Mouse (Mus musculus): ENCODE data around the gene Il10rb. TPM values are rescaled to one million over a fixed set of nuclear protein-coding genes. Genes with fewer than 3 reads are reported as not detected.

The Il10rb gene
- polyA plus RNA-seq, 2 experiments: 16.5 to 24.3 TPM

- ATAC-seq (ENCODE audit: low FRiP score, low read depth): no peak
- Histone ChIP-seq H3K4me3 (replicated peaks; ENCODE audit: low read length) (no peak overlapping the region), H3K27ac (replicated peaks; ENCODE audit: low read depth, low read length) (no peak overlapping the region), H3K27me3 (ENCODE audit: control insufficient read depth, insufficient read depth, low read length) (no peaks in the 10 kb centered on the region), H3K4me2 (replicated peaks; ENCODE audit: low read depth, low read length, severe bottlenecking) (no peak overlapping the region), H3K36me3 (ENCODE audit: control insufficient read depth, insufficient read depth, low read length) (peaks cover 40% of the 10 kb centered on the region), H3K4me1 (ENCODE audit: control insufficient read depth, insufficient read depth, low read length) (peaks cover 6% of the 10 kb centered on the region; the same call in 1 of the 2 replicates), H3K9ac (ENCODE audit: low read depth, low read length, severe bottlenecking) (no peak overlapping the region), H3K9me3 (ENCODE audit: control insufficient read depth, low read length) (no peaks in the 10 kb centered on the region)
- TF ChIP-seq POLR2A (IDR thresholded peaks at IDR 0.05; ENCODE audit: borderline replicate concordance, extremely low read depth, insufficient read depth, insufficient read length): no peak
- DNase-seq (ENCODE audit: low spot score): no peak
- WGBS: 84% methylated on average over 9 of the region's 9 CpGs
Observed at GRCm38 (mm10) chr16:91382261-91382790, 23.6 kb upstream of the Il10rb start.

GRCm38 (mm10) chr16:91384221-91384620, 21.7 kb upstream of the Il10rb start:
- no peak for ATAC-seq (ENCODE audit: low FRiP score, low read depth)
- DNase-seq (ENCODE audit: low spot score): no peak
- WGBS: 85% methylated on average over 4 of the region's 4 CpGs

DNA sequence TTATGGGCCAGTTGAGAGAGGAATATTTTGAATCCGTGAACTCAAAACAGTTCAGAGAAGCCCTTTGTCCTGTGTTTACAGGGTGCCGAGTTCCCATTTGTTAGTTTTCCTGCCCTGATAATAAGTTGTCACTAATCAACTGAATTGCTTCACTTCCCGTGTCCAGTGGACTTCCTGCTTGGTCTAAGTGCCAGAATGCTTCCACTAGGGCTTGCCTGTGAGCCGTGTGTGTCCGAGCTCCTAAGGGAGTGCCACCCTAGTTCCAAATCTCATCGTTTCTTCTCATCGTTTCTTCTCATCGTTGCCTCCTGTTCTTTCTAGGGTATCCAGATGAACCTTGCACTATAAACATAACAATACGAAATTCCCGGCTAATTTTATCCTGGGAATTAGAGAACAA, 20.3 kb upstream of the Il10rb start:
- no peak for ATAC-seq (ENCODE audit: low FRiP score, low read depth)
- Histone ChIP-seq H3K4me2 (replicated peaks; ENCODE audit: low read depth, low read length, severe bottlenecking) (no peak overlapping the region), H3K4me3 (replicated peaks; ENCODE audit: low read length) (no peak overlapping the region), H3K9ac (ENCODE audit: low read depth, low read length, severe bottlenecking) (no peak overlapping the region), H3K4me1 (ENCODE audit: control insufficient read depth, insufficient read depth, low read length) (no peaks in the 10 kb centered on the region), H3K27me3 (ENCODE audit: control insufficient read depth, insufficient read depth, low read length) (no peaks in the 10 kb centered on the region), H3K36me3 (ENCODE audit: control insufficient read depth, insufficient read depth, low read length) (peaks cover 62% of the 10 kb centered on the region), H3K9me3 (ENCODE audit: control insufficient read depth, low read length) (no peaks in the 10 kb centered on the region), H3K27ac (replicated peaks; ENCODE audit: low read depth, low read length) (no peak overlapping the region)
- no peak for DNase-seq (ENCODE audit: low spot score)
- no peak for TF ChIP-seq POLR2A (IDR thresholded peaks at IDR 0.05; ENCODE audit: borderline replicate concordance, extremely low read depth, insufficient read depth, insufficient read length)
- WGBS: 57% methylated on average over 10 of the region's 10 CpGs

More at GRCm38 (mm10) chr16:91384221-91384620, 21.7 kb upstream of the Il10rb start:
- peaks cover 56% of the 10 kb centered on the region for H3K36me3 ChIP-seq (ENCODE audit: control insufficient read depth, insufficient read depth, low read length)
- no peak overlapping the region for H3K4me2 ChIP-seq (replicated peaks; ENCODE audit: low read depth, low read length, severe bottlenecking)
- H3K9ac ChIP-seq (ENCODE audit: low read depth, low read length, severe bottlenecking): no peak overlapping the region
- no peaks in the 10 kb centered on the region for H3K9me3 ChIP-seq (ENCODE audit: control insufficient read depth, low read length)
- H3K4me1 ChIP-seq (ENCODE audit: control insufficient read depth, insufficient read depth, low read length): no peaks in the 10 kb centered on the region
- TF ChIP-seq POLR2A (IDR thresholded peaks at IDR 0.05; ENCODE audit: borderline replicate concordance, extremely low read depth, insufficient read depth, insufficient read length): no peak
- no peak overlapping the region for H3K27ac ChIP-seq (replicated peaks; ENCODE audit: low read depth, low read length)
- H3K4me3 ChIP-seq (replicated peaks; ENCODE audit: low read length): no peak overlapping the region
- no peaks in the 10 kb centered on the region for H3K27me3 ChIP-seq (ENCODE audit: control insufficient read depth, insufficient read depth, low read length)

DNA sequence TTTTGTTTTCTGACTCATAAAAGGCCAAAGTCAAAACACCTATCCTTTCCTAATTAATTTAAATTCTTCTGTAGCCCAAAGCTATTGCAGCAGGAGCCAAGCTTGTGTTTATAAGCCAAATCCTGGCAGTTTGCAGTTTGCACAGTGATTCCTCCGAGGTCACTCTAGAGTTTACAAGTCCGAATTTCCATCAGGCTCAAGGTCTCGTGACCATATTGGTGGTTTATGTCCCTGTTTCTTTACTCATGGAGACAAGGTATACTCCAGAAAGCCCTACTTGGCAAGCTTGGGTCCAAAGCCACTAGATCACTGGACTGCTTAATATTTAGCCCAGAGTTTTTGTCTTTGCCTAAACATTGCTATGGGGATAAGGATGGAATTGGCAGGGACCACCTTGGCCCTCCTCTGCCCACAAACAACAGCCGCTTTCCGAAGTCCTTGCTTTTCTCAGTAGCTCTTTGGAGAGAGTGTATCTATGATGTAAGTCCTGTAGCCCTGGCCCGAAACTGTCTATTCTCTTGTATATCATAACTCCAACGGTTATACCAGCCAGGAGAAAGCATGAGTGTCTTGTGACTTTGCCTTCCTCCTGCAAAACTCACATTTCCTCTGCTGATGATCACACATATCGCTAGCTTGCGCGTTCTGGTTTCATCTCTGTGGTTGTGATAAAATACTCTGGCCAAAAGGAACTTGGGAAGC, 19.4 kb upstream of the Il10rb start:
- no peak overlapping the region for H3K27ac ChIP-seq (replicated peaks; ENCODE audit: low read depth, low read length)
- peaks cover 63% of the 10 kb centered on the region for H3K36me3 ChIP-seq (ENCODE audit: control insufficient read depth, insufficient read depth, low read length)
- no peak for TF ChIP-seq POLR2A (IDR thresholded peaks at IDR 0.05; ENCODE audit: borderline replicate concordance, extremely low read depth, insufficient read depth, insufficient read length)
- H3K4me1 ChIP-seq (ENCODE audit: control insufficient read depth, insufficient read depth, low read length): no peaks in the 10 kb centered on the region
- no peaks in the 10 kb centered on the region for H3K9me3 ChIP-seq (ENCODE audit: control insufficient read depth, low read length)
- H3K27me3 ChIP-seq (ENCODE audit: control insufficient read depth, insufficient read depth, low read length): no peaks in the 10 kb centered on the region
- WGBS: 88% methylated on average over 10 of the region's 10 CpGs
- H3K9ac ChIP-seq (ENCODE audit: low read depth, low read length, severe bottlenecking): no peak overlapping the region
- DNase-seq (ENCODE audit: low spot score) (no peak), ATAC-seq (ENCODE audit: low FRiP score, low read depth) (no peak)
- no peak overlapping the region for H3K4me3 ChIP-seq (replicated peaks; ENCODE audit: low read length)
- H3K4me2 ChIP-seq (replicated peaks; ENCODE audit: low read depth, low read length, severe bottlenecking): no peak overlapping the region

GRCm38 (mm10) chr16:91387121-91387486, 18.9 kb upstream of the Il10rb start:
- Histone ChIP-seq H3K4me2 (replicated peaks; ENCODE audit: low read depth, low read length, severe bottlenecking) (no peak overlapping the region), H3K4me3 (replicated peaks; ENCODE audit: low read length) (no peak overlapping the region), H3K36me3 (ENCODE audit: control insufficient read depth, insufficient read depth, low read length) (peaks cover 65% of the 10 kb centered on the region), H3K27ac (replicated peaks; ENCODE audit: low read depth, low read length) (no peak overlapping the region), H3K9me3 (ENCODE audit: control insufficient read depth, low read length) (no peaks in the 10 kb centered on the region), H3K4me1 (ENCODE audit: control insufficient read depth, insufficient read depth, low read length) (no peaks in the 10 kb centered on the region), H3K9ac (ENCODE audit: low read depth, low read length, severe bottlenecking) (no peak overlapping the region), H3K27me3 (ENCODE audit: control insufficient read depth, insufficient read depth, low read length) (no peaks in the 10 kb centered on the region)
- no peak for DNase-seq (ENCODE audit: low spot score)
- no peak for TF ChIP-seq POLR2A (IDR thresholded peaks at IDR 0.05; ENCODE audit: borderline replicate concordance, extremely low read depth, insufficient read depth, insufficient read length)
- no peak for ATAC-seq (ENCODE audit: low FRiP score, low read depth)
- 89% methylated on average over 3 of the region's 3 CpGs for WGBS

Data from limb, embryonic 14.5 days (tissue).